Mouse (Mus musculus): ENCODE measurements around the gene 1700003F12Rik.

DNA sequence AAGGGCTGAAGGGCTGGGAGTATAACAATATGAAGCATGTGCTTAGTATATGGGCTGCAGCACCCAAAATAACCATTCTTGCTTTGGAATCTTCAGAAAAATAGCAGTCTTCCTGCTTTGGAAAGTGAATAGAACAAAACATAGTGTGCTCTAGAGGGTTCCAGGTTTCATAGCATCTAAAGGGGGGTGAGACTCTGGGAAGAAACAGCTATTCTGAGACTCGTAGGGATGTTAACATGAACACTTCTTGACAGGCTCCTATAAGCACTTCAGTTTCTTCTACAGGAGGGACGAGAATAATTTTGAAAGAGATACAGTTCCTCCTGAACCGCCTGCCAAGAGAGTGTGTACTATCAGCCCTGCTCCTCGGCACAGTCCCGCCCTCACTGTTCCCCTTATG lies 29.5 kb upstream of the 1700003F12Rik start:
- TF ChIP-seq CTCF (IDR thresholded peaks at IDR 0.05; ENCODE audit: borderline replicate concordance, insufficient read depth, low read length) = no peak
- no peak for TF ChIP-seq POLR2A (IDR thresholded peaks at IDR 0.05; ENCODE audit: low read depth, low read length)

All from embryonic fibroblast, embryonic 13.5 days (primary cell).